Mouse (Mus musculus) forebrain, postnatal 0 days (tissue): ENCODE measurements at regions not wholly inside any gene's neighbourhood (a gene's known extent, or its start where the extent isn't known, plus 50 kb on each side); places are given as distances from the start of the nearest gene placed in this dataset.

Experiments used
- ATAC-seq: fragments of 200-750 bp; cut with Nextera tagmentation; 2 replicates; pipeline ENCODE4 v1.8.0; 2017; ENCODE audit warnings: mild to moderate bottlenecking, moderate library complexity
- DNase-seq: peaks from one replicate; pipeline ENCODE4 v3.0.0-alpha.2; 2015
- H3K27ac ChIP-seq: fragments of 300-500 bp; sonication (generic); 2 replicates; pipeline ENCODE4 v1.5.1; 2014; ENCODE audit warnings: low read depth, mild to moderate bottlenecking, antibody characterized with exemption, low read length, moderate library complexity, mixed read lengths
- H3K27me3 ChIP-seq: fragments of 300-500 bp; sonication (generic); 2 replicates; pipeline ENCODE4 v1.6.1; 2014; ENCODE audit warnings: mild to moderate bottlenecking, low read length, mixed read lengths; ENCODE audit not compliant: insufficient read depth
- H3K36me3 ChIP-seq: fragments of 300-500 bp; sonication (generic); 2 replicates; pipeline ENCODE4 v1.6.1; 2014; ENCODE audit warnings: mild to moderate bottlenecking, moderate library complexity; ENCODE audit not compliant: insufficient read depth
- H3K4me1 ChIP-seq: fragments of 300-500 bp; sonication (generic); 2 replicates; pipeline ENCODE4 v1.6.1; 2014; ENCODE audit warnings: antibody characterized with exemption; ENCODE audit not compliant: insufficient read depth
- H3K4me2 ChIP-seq: fragments of 300-500 bp; sonication (generic); 2 replicates; pipeline ENCODE4 v1.6.1; 2014; ENCODE audit warnings: low read depth, mild to moderate bottlenecking, moderate library complexity
- H3K4me3 ChIP-seq: fragments of 300-500 bp; sonication (generic); 2 replicates; pipeline ENCODE4 v1.5.1; 2014; ENCODE audit warnings: low read depth, low read length, mixed read lengths
- H3K9ac ChIP-seq: fragments of 300-500 bp; sonication (generic); 2 replicates; pipeline ENCODE4 v1.6.1; 2014; ENCODE audit warnings: mild to moderate bottlenecking
- H3K9me3 ChIP-seq: fragments of 300-500 bp; sonication (generic); 2 replicates; pipeline ENCODE4 v1.6.1; 2016; ENCODE audit warnings: low read length
- CTCF ChIP-seq: sonication (generic); IDR thresholded peaks from 2 replicates; pipeline ENCODE4 v1.5.1; 2016; ENCODE audit warnings: antibody characterized with exemption, control low read depth, low read depth
- WGBS: fragments of 180-500 bp; shearing (Covaris S2); extraction: QIAGEN DNeasy Blood & Tissue Kit; methylation state at CpG from one replicate; pipeline ENCODE4 v1.1.7; 2014; 5-methylcytosine and 5-hydroxymethylcytosine counted together

- H3K4me3 ChIP-seq = no peak overlapping the region
- no peaks in the 10 kb centered on the region for H3K4me1 ChIP-seq
- TF ChIP-seq CTCF = no peak
- H3K27me3 ChIP-seq = no peaks in the 10 kb centered on the region
- H3K4me2 ChIP-seq = no peak overlapping the region
- no peaks in the 10 kb centered on the region for H3K9me3 ChIP-seq
- no peaks in the 10 kb centered on the region for H3K36me3 ChIP-seq
- H3K27ac ChIP-seq = no peak overlapping the region
- H3K9ac ChIP-seq = no peak overlapping the region
- whole genome bisulfite sequencing = 50% methylated on average over 2 of the region's 2 CpGs
- DNase-seq (no peak), ATAC-seq (no peak)
Observed at GRCm38 (mm10) chr8:100702365-100702764, 1286.1 kb upstream of the Cdh8 start.

- Histone ChIP-seq H3K36me3 (no peaks in the 10 kb centered on the region), H3K9me3 (no peaks in the 10 kb centered on the region), H3K27ac (no peak overlapping the region), H3K4me3 (no peak overlapping the region), H3K4me1 (no peaks in the 10 kb centered on the region), H3K9ac (no peak overlapping the region), H3K4me2 (no peak overlapping the region), H3K27me3 (no peaks in the 10 kb centered on the region)
- DNase-seq (peak; percentile 2), ATAC-seq (no peak)
- 62% methylated on average over 3 of the region's 3 CpGs for WGBS
- no peak for TF ChIP-seq CTCF
Observed at GRCm38 (mm10) chr8:100695043-100695442, 1278.8 kb upstream of the Cdh8 start.

- TF ChIP-seq CTCF = no peak
- WGBS = 87% methylated on average over 3 of the region's 3 CpGs
- no peak for ATAC-seq
- Histone ChIP-seq H3K4me2 (no peak overlapping the region), H3K27ac (no peak overlapping the region), H3K9ac (no peak overlapping the region), H3K36me3 (no peaks in the 10 kb centered on the region), H3K4me1 (no peaks in the 10 kb centered on the region), H3K9me3 (no peaks in the 10 kb centered on the region), H3K27me3 (no peaks in the 10 kb centered on the region), H3K4me3 (no peak overlapping the region)
- DNase-seq = no peak
Observed at GRCm38 (mm10) chr8:100678580-100678979, 1262.3 kb upstream of the Cdh8 start.
